Mouse (Mus musculus) lung, postnatal 4 days (tissue): Measurements from ENCODE around the gene Bcat1.
"Not testable (repeated sequence)": the region's sequence is repeated elsewhere in the genome, so short reads cannot be mapped to it uniquely, and the experiment has no call there.

Source experiments
- DNase-seq, 2 experiments: peaks; one replicate each; pipeline ENCODE4 v3.0.0; 2021

Gene Bcat1

GRCm38 (mm10) chr6:145075548-145076224 is at the start of gene Bcat1:
Gene Bcat1, minus strand, starts transcription at chr6:145076184.
- peak; percentile 21 to 26 for DNase-seq

GRCm38 (mm10) chr6:145125591-145126113 is 49.7 kb upstream of the Bcat1 start:
- DNase-seq, result no peak

- no peak for DNase-seq
Observed at GRCm38 (mm10) chr6:145124621-145125020, 48.6 kb upstream of the Bcat1 start.

GRCm38 (mm10) chr6:145123136-145124060 is 47.4 kb upstream of the Bcat1 start:
- DNase-seq, result peak in 1 of 2 experiments; percentile 28

GRCm38 (mm10) chr6:145122423-145123059 is 46.6 kb upstream of the Bcat1 start:
- no peak for DNase-seq

- peak; percentile 47 to 60 for DNase-seq
Observed at GRCm38 (mm10) chr6:145121590-145122420, 45.8 kb upstream of the Bcat1 start.

- DNase-seq, result peak in 1 of 2 experiments; percentile 23
Observed at GRCm38 (mm10) chr6:145120787-145121589, 45.0 kb upstream of the Bcat1 start.

- DNase-seq, result no peak
Observed at GRCm38 (mm10) chr6:145120086-145120485, 44.1 kb upstream of the Bcat1 start.

GRCm38 (mm10) chr6:145116098-145116672 is 40.2 kb upstream of the Bcat1 start:
- no peak for DNase-seq

GRCm38 (mm10) chr6:145115476-145116097 is 39.6 kb upstream of the Bcat1 start, which contains the start of gene Lrmp:
Gene Lrmp, plus strand, starts transcription at chr6:145115653.
- DNase-seq, result no peak

- DNase-seq, result no peak
Observed at GRCm38 (mm10) chr6:145114561-145114960, 38.6 kb upstream of the Bcat1 start.

- no peak for DNase-seq
Observed at GRCm38 (mm10) chr6:145112865-145113264, 36.9 kb upstream of the Bcat1 start.

- DNase-seq, result no peak
Observed at GRCm38 (mm10) chr6:145110786-145111185, 34.8 kb upstream of the Bcat1 start.

GRCm38 (mm10) chr6:145106163-145106842 is 30.3 kb upstream of the Bcat1 start:
- DNase-seq, result peak in 1 of 2 experiments; percentile 18

GRCm38 (mm10) chr6:145105439-145105838 is 29.5 kb upstream of the Bcat1 start:
- no peak for DNase-seq

GRCm38 (mm10) chr6:145104241-145104939 is 28.4 kb upstream of the Bcat1 start:
- DNase-seq, result no peak

- no peak for DNase-seq
Observed at GRCm38 (mm10) chr6:145100923-145101322, 24.9 kb upstream of the Bcat1 start.

GRCm38 (mm10) chr6:145094431-145094830 is 18.4 kb upstream of the Bcat1 start:
- no peak for DNase-seq

GRCm38 (mm10) chr6:145093038-145093622 is 17.1 kb upstream of the Bcat1 start:
- not testable (repeated sequence) for DNase-seq
